Mouse (Mus musculus): Measurements from ENCODE around the gene Olfr1206.

The Olfr1206 gene
- long read RNA-seq, experiment 1 = 0 reads
- long read RNA-seq, experiment 2 = 0 reads

DNA sequence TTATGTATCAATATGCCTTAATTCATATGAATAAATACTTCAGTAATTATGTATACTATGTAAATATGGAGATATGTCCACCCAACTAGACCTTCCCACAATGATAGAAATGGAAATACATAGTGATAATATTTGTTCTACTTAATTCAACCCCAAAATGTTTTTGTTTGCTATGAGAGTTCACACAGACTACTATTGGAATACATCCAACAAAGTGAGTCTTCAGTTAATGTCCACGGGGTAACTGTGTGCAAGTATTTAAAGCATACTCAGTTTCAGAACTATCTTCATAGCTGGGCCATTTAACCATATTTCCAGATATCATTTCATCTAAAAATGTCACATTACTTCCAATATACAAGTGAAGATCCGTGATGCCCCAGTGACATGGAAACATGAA is at the start of gene Olfr1206:
Gene Olfr1206 (plus strand): TSS at position 301 of the 400 bp plus-strand sequence.
- intact Hi-C loops (cut with DNase I) = no loop called here

DNA sequence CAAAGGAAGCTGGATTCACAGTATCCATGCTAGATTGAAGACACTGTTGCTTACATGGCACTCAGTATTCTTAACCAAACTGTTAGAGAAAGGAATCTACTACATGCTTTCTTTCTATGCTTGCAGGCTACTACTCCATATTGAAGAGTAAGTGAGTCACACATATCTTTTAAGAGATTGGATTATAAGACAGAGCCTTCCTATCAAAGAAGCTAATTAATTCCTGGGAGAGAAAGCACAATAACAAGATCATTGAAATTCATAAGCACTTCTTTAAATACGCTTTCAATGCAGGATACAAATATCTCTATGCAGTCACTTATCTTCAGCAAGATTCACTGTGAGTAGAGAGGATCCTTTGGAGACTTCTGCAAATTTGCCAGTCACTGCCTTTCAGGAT is 48.8 kb upstream of the Olfr1206 start, which contains the start of gene Olfr1202:
Gene Olfr1202 (plus strand): TSS at position 301 of the 400 bp plus-strand sequence.
- intact Hi-C loops (cut with DNase I) = no loop called here

DNA sequence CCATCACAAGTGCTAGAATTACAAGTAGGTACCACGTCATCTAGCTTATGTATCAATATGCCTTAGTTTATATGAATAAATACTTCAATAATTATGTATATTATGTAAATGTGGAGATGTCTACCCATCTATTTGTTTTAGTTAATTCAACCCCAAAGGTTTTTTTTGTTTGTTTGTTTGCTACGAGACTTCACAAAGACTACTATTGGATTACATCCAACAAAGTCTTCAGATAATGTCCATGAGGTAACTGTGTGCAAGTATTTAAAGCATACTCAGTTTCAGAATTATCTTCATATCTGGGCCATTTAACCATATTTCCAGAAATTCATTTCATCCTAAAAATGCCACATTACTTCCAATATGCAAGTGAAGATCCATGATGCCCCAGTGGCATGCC is 33.6 kb upstream of the Olfr1206 start, which contains the start of gene Olfr1205:
Gene Olfr1205 (plus strand): TSS at position 301 of the 400 bp plus-strand sequence.
- intact Hi-C loops (cut with DNase I) = no loop called here

DNA sequence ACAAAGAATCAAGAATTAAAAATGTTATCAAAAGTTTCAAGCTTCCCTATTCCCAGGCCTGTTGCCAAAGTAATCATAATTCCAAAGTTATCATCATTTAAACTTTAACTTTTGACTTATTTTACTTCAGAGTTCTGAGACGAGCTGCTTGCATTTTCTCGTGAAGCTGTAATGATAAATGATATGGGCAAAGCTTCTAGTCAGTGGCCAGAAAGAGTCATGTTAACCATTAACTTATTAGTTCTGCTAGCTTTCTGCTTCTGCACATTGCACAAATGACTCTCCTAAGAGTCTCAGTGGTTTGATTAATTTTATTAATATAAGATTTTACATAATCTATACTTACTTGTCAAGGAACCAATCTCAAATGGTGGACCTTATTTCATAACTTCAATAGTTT is 24.6 kb upstream of the Olfr1206 start:
- intact Hi-C loops (cut with DNase I) = no loop called here

DNA sequence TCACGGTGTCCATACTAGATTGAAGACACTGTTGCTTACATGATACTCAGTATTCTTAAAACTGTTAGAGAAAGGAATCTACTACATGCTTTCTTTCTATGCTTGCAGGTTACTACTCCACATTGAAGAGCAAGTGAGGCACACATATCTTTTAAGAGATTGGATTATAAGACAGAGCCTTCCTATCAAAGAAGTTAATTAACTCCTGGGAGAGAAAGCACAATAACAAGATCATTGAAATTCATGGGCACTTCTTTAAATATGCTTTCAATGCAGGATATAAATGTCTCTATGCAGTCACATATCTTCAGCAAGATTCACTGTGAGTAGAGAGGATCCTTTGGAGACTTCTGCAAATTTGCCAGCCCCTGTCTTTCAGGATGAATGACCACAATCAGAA is 14.0 kb upstream of the Olfr1206 start, which contains the start of gene Olfr1204:
Gene Olfr1204 (plus strand): TSS at position 301 of the 400 bp plus-strand sequence.
- intact Hi-C loops (cut with DNase I) = no loop called here

DNA sequence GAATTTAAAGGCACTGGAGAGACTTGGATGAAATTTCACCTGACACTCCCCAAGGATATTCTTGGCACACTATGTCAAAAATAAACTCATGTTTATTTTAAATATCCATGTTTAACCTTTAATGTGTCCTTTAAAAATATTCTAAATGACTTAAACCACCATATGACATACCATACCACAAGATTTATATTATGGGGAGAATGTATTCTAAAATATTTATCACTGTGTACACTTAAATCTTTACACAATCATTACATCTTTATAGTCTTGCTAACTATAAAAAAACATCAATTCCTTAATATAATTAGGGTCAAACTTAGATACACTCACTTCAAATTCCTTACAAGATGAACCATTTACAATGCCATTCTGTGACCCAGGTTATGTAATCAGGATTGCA is 39.2 kb downstream of the Olfr1206 start, which contains the start of gene Olfr1208:
Gene Olfr1208 (minus strand): TSS at position 101 of the 400 bp plus-strand sequence.
- intact Hi-C loops (cut with DNase I) = no loop called here

DNA sequence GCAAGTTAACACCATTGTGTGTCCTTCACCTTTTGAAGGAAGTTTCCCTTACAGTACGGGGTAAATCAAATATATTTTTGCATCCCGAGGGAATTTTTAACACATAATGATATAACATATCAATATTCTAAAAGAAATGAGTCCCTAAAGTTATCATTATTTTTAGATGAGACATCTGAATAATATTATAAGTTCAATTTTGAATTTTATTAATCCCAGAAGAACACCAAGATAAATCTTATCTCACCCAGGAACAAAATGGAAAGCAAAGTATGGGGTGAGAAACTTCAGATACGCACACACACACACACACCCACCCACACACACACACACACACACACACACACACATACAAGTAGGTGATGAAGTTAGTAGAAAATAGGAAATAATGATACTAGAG is 52.0 kb downstream of the Olfr1206 start, which contains the start of gene Olfr1209:
Gene Olfr1209 (minus strand): TSS at position 101 of the 400 bp plus-strand sequence.
- intact Hi-C loops (cut with DNase I) = no loop called here

Data from adrenal gland (tissue).